Mouse (Mus musculus): ENCODE data around the gene Icmt.

DNA sequence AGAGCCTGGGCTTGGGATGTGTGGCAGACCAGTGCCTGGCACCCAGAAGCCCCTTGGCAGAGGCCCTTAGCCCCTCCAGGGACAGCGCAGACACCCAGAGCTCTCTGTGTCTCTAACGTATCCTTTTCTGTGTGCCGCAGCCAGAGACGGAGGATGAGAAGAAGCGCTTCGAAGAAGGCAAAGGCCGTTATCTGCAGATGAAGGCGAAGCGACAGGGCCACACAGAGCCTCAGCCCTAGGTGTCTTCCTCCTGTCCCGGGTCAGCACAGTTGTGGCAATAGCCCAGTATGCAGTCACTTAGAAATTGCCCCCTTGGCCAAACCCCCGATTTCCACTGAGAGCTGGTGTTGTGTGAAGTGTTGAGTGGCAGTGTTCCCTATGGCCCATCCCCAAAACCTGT lies 25.7 kb upstream of the Icmt start:
- TF ChIP-seq TCF12 (IDR thresholded peaks at IDR 0.05; ENCODE audit: insufficient read depth, poor library complexity, severe bottlenecking): no peak
- no peak for TF ChIP-seq POLR2A (IDR thresholded peaks at IDR 0.05; ENCODE audit: insufficient read length, low read depth)
- TF ChIP-seq USF1 (IDR thresholded peaks at IDR 0.05; ENCODE audit: low read depth): no peak
- TF ChIP-seq CEBPB (IDR thresholded peaks at IDR 0.05; ENCODE audit: insufficient read depth, poor library complexity, severe bottlenecking): no peak
- TF ChIP-seq MYOG (IDR thresholded peaks at IDR 0.05; ENCODE audit: control insufficient read depth in 1 of 3, insufficient read depth in 1 of 3, insufficient read length in 2 of 3, low read depth in 2 of 3): no peak
- TF ChIP-seq E2F4 (IDR thresholded peaks at IDR 0.05; ENCODE audit: insufficient read depth): no peak
- TF ChIP-seq MYOD1 (IDR thresholded peaks at IDR 0.05; ENCODE audit: control insufficient read depth in 1 of 3, insufficient read length in 2 of 3, low read depth in 2 of 3): no peak
- no peak for TF ChIP-seq MAX (IDR thresholded peaks at IDR 0.05; ENCODE audit: low read depth)
- TF ChIP-seq SRF (IDR thresholded peaks at IDR 0.05; ENCODE audit: control insufficient read depth, insufficient read length, low read depth): no peak
- no peak for TF ChIP-seq REST (IDR thresholded peaks at IDR 0.05; ENCODE audit: insufficient read depth, insufficient read length)
- TF ChIP-seq POLR2AphosphoS2 (IDR thresholded peaks at IDR 0.05; ENCODE audit: insufficient read length, low read depth): no peak
- TF ChIP-seq TCF3 (IDR thresholded peaks at IDR 0.05; ENCODE audit: insufficient read length, low read depth): no peak

All from myocyte (in vitro differentiated cells).